Mouse (Mus musculus) layer of hippocampus, postnatal 36 days (tissue): ENCODE data around the gene Lyrm9. TPM values are rescaled to one million over a fixed set of nuclear protein-coding genes. Genes with fewer than 3 reads are reported as not detected.
"Not testable (repeated sequence)": the region's sequence is repeated elsewhere in the genome, so short reads cannot be mapped to it uniquely, and the experiment has no call there.

Experiments used
- DNase-seq, 2 experiments: peaks; one replicate each; pipeline ENCODE4 v3.0.0; 2022
- total RNA-seq, 2 experiments: library from RNA; stranded (reverse); gene quantifications; 2 replicates each; pipeline ENCODE4 v1.2.3; 2021

Lyrm9 gene
- total RNA-seq, 2 experiments from 2014 or later, result 14.9 to 22.3 TPM

DNA sequence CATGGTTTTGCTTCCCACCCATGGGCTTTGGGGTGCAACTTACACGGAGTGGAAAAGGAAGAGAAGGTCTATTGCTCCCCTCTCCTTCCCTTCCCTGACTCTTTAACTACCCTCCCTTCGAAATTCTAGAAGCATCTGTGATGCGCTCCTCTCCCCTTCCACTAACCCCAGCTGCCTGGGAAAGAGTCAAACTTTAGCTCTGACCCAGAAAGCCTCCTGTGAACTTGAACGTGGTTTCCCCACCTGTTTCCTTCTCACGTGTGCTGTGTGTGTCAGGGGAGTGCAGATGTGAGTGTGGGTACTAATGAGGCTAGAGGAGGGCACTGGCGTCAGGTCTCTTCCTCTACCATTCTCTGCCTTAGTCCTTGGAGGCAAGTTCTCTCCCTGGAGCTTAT lies 25.5 kb downstream of the Lyrm9 start:
- DNase-seq, result no peak

DNA sequence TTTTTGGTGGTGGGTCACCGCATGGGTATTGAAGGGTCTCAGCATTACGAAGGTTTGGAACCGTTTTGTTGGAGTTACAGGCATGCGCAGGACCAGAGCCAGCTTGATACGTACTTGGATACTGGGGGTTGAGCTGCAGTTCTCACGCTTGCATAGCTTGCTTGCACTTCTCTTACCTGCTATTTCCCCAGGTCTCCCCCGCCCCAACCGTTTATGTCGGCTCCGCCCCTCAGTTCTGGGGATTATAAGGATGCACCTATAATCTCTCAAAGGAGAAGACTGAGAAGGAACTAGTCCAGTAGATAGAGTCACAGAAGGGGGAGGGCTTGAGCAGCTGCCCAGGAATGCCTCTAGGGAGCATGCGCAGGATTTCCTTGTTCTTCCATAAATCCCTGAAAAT lies 26.1 kb downstream of the Lyrm9 start:
- DNase-seq, result no peak

DNA sequence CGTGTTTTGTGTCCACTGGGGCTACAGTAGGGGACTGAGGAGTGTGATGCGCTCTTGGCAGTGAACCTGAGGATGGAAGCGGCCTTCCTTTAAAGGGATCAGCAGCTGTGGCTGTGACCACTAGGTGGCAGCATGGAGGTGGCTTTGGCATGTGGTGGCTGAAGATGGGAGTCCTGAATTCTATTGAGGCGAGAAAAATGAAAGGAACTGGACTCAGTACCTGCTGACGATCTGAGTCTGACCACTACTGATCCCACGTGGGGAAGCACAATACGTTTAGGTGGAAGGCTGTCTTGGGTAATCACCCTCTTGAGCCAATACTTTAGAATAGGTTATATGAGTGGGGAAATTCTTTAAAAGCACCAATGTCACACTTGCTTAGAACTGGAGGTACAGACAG lies 29.9 kb downstream of the Lyrm9 start:
- DNase-seq, result peak; percentile 58 to 71

DNA sequence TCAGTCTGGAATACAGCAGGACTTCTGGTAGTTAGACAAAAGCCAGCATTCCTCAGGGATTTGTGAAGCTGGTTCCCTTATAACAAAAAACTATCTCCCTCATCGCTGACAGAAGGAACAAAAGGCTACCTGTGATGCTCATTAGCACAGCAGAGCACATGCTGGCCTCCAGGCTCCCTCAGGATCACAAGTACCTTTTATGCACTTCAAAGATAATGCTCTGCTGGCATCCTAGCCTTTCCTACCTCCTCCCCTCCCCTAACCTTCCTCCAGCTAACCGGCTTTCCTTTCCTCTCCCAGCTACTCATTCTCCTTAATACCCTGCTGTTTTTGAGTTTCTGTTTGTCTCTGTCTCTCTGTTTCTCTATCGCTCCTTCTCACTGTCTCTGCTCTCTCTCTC lies 31.2 kb downstream of the Lyrm9 start:
- no peak for DNase-seq

DNA sequence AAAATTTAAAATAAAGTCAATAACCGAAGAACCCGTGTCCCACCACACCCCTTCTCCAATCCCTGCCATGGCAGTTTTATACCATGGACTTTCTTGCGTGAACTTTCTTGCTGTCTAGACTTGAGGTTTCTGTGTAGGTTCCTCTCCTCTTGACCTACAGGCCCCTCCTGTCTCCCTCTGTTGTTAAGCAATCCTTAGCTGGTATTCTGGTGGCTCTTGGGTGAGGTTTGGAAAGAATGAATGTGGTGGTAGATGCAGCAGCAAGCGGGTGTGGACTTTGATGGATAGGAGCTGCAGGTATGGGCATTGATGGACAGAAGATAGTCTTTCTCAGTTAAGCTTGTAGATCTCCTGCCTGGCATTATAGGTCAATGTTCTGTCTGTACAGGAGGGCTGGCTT lies 37.5 kb downstream of the Lyrm9 start:
- no peak for DNase-seq

DNA sequence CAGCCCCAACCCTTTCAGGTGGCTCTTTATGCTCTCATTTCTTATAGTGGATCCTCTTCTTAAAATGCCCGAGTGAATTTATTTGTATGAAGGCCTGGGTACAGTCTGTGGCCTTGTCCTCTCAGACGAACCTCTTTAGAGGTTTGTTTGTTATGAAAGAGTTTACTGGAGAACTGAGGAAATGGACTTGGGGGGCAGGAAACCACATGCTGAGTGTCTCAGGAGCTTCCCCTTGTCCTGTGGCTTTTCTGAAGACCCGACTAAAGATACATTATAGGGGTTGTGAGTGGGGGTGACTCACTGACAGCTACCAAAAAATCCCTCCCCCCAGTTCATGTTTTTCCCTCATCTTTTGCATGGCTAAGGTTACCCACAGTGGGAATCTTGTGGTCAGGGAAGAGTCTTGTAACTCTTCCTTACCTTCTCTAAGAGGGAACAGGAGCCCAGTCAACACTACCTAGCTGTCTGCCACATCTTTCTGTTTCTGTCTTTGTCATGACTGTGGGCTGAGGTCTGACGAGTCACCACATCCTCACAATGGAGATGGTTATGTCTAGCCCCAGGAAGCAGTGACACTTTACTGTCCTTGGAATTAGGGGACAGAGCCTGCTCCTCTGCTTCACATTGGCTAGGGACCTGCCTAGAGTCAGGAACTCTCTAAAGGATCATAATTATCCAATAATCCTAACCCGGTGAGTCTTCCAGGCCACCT lies 38.3 kb downstream of the Lyrm9 start:
- DNase-seq, result no peak

DNA sequence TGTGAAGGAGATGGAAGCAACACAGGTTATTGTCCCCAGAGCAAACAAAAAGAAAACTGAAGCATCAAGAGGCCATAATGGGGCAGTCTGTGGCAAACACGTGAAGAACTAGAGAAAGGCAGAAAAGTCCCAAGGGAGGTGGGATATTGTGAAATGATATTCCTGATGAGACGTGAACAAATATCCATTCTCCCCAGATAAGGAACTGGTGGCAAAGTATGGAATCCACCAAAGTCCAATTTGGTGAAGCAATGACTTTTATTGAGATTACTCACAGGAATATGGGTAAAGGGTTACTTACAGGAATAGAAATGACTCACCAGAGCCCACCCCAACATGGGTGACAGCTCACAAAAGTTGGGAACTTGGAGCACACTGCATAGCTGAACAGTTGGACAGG lies 38.9 kb downstream of the Lyrm9 start:
- DNase-seq, result no peak

DNA sequence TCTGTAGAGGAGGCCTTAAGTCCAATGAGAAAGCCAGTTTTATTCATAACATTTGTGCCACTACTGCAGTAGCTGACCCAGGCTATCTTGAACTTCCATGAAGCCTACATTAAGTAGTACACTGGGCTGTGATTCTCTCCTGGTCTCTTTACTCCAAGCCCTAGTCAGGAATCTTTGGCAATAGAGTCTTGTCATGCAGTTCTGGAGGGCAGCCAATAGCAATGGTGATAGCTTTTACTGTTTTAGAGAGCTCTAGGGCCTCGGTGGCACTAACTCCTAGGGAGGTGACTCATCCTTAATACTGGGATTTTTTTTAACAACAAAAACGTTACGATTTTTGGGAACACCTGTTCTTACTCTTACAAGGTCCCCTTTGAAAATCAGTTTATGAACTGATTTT lies 40.1 kb downstream of the Lyrm9 start:
- no peak for DNase-seq

DNA sequence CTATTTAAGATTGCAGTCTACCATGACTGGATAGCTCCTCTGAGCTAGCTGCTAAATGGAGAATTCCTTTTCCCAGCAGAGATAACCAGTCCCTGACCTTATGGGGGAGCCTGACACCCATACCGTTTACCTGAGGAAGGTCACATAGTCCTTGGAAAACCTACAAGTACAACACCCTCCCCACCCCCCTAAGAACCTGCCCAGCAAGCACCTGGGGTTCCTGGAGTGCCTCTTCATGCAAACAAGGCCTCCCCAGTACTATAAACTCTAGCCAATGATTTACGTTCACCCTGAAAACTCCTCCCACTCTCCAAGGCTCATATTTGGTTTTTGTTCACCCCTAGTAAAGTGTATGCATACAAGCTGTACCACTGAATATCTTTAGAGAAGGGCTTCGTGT lies 41.3 kb downstream of the Lyrm9 start:
- DNase-seq, result no peak

DNA sequence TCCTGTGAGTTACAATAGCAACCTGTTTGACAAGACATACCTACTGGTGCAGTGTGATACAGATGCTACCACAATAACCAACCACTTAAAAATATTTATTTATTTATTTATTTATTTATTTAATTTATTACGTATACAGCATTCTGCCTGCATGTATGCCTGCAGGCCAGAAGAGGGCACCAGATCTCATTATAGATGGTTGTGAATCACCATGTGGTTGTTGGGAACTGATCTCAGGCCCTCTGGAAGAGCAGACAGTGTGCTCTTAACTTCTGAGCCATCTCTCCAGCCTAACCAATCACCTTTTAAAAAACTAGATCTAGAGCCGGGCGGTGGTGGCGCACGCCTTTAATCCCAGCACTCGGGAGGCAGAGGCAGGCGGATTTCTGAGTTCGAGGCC lies 42.8 kb downstream of the Lyrm9 start:
- not testable (repeated sequence) for DNase-seq

DNA sequence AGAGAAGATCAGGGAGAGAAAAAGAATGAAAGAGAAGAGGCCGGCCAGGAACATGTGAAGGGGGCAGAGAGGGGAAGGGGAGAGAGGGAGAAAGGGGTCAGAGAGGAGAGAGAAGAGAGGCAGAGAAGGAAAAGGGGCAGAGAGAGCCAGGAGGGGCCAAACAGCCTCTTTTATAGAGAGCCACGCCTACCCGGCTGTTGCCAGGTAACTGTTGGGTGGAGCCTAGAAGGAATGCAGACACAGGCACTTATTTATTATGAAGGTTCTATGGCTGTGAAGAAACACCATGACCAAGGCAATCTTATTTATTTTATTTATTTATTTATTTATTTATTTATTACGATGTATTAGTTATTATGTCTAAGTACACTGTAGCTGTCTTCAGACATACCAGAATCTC lies 44.5 kb downstream of the Lyrm9 start:
- DNase-seq, result no peak

DNA sequence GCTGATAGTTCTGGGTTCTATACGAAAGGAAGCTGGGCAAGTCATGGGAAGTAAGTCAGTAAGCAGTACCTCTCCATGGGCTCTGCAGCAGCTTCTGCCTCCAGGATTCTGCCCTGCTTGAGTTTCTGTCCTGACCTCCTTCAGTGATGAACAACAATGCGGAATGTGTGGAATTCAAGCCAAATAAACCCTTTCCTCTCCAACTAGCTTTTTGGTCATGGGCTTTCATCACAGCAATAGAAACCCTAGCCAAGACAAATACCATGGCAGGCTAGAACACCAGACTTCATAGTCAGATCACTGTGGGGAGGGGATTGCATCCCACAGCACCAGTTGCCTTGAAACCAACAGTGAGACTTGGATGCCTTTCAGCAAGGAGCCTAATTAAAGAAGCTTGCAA lies 46.4 kb downstream of the Lyrm9 start:
- no peak for DNase-seq

DNA sequence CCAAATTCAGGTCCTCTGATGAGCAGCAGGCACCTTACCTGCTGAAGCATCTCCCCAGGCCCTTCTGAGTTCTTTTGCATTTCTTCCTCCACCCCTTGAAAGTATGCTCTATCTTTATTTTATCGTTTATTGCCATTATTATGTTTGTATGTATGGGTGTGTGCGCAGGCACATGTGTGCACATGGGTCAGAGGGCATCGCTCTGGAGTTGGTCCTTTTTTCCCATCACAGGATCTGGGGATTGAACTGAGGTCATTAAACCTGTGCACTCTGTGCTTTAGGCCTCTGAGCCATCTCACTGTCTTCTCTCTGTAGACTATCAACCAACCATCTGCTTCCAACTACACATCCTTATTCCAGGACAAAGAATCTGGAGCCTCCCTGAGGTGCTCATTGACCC lies 53.3 kb downstream of the Lyrm9 start:
- DNase-seq, result no peak

DNA sequence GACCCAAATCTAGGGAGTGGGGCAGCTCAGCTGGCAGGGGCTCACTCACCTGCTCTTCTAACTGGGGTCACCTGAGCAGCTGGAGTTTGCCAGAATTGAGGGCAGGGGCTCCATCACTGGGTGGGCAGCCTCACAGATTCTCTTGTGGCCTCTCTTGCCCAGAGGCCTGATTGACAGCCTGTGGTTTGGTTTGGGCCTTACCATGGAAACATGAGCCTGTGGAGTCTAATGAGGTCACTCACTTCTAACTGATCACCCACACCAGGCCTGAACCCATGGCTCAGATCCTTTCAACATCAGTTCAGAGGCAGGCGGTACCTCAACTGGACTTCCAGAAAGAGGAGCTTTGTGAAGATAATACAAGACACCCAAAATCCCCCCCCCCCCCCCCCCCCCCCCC lies 60.3 kb downstream of the Lyrm9 start:
- DNase-seq, result no peak

DNA sequence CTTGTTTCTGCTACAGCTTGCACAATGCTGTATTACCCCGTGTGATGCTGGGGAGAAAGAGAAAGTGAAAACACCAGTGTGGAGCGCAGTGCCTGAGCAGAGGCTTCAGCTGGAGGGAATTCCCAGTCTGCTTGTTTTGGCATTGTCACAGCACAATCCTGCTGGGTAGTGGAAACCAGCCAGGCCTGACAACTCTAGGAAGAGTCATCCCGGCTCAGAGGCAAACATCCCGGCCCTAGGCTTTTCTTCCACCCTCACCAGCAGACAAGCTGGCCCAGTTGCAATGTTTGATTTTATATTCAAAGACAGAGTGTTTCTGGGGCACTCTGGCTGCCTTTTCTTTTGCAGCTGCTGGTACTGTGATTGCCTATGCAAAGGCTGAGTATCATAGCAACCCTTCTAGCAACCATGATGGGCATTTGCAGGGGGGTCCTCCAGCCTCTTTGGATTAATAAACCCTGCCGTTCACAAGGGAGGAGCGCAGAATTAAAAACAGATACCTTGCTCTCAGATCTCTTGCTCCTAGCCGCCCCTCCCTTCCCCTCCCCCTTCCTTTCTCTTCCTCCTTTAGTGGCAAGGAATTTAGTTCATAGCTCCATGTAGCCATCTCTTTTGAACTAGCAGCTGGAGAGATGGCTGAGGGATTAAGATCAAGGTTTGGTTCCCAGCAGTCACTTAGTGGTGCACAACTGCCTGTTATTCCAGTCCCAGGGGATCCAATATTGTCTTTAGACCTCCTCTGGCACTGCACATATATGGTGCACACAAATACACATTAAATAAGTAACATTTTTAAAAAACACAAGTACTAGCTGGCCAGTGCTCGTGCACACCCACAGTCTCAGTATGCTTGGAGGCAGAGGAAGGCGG lies 61.0 kb downstream of the Lyrm9 start:
- DNase-seq, result peak; percentile 85 to 86

DNA sequence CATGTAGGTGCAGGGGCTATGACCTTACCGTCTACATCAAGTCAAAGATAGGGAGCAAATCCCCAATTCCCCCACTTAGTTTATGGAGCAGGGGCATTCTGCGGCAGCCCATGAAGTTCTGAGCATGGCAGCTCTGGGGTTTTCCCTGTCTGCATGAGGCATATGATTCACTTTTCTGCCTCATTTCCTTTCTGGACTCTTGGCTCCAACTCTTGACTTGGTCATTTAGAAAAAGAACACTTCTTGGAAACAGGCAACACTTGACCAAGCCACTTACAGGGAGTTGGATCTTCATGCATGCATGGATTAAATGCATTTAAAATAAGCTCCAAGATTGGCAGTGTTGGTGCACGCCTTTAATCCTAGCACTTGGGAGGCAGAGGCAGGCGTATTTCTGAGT lies 62.8 kb downstream of the Lyrm9 start:
- no peak for DNase-seq

Other genes starting within 250 kb of the Lyrm9 start
- 10 to 100 TPM; 43.7 to 45.9 TPM for gene Nlk, start 129.2 kb upstream of the Lyrm9 start, total RNA-seq
- gene Ccnq, start 74.9 kb upstream of the Lyrm9 start, total RNA-seq, result 10 to 100 TPM; 15.0 to 19.4 TPM
- under 1 TPM; 0.37 to 0.51 TPM for gene Nos2, start 94.2 kb downstream of the Lyrm9 start, total RNA-seq
- gene Lgals9, start 158.4 kb downstream of the Lyrm9 start, total RNA-seq, result 1 to 10 TPM; 4.9 to 5.0 TPM